Mouse (Mus musculus) heart, postnatal 4 days (tissue): ENCODE results near the gene Rftn2. TPM values are rescaled to one million over a fixed set of nuclear protein-coding genes. Genes with fewer than 3 reads are reported as not detected.
A peak's percentile ranks its signal among the peaks of the same experiment; 100 is the strongest.

Experiments used
- DNase-seq: peaks from one replicate; pipeline ENCODE4 v3.0.0; 2021
- total RNA-seq, 2 experiments: library from RNA; stranded (reverse); gene quantifications; 2 replicates each; pipeline ENCODE4 v1.2.3; 2021

Rftn2 gene
- total RNA-seq, 2 experiments from 2014 or later = 13.7 to 15.0 TPM

DNA sequence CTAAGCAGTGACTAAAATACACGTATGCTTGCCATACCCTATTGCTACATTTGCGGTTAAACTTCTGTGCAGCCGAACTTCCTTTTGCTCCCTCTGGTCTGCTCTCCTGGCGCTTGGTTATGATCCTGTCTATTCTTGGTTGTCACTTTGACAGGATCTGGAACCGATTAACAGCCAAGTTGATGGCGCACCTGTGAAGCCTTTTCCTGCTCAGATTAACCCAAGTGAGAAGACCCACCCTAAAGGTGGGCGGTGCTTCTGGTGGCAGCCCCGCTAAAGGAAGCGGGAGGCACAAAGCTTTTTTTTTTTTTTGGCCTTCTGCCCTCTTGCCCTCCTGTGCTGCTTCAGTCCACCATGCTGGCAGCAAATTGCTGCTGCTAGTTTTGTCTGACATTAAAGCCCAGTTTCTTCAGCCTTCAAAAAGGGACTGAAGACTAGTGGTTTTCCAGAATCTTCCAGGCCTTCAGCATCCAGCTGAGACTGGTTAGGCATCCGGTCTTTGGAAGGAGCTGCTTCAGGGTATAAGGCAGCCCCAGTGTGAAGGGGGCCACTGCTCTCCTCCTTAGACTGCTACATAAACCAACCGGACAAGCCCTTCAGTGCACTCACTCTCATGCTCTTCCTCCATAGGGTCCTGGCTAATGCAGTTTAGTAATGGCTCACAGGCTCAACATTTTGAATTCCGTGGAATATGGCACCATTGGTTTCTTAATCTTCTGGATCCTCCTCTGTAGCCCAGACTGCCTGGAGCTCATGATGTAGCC is 16.2 kb downstream of the Rftn2 start:
- no peak for DNase-seq

DNA sequence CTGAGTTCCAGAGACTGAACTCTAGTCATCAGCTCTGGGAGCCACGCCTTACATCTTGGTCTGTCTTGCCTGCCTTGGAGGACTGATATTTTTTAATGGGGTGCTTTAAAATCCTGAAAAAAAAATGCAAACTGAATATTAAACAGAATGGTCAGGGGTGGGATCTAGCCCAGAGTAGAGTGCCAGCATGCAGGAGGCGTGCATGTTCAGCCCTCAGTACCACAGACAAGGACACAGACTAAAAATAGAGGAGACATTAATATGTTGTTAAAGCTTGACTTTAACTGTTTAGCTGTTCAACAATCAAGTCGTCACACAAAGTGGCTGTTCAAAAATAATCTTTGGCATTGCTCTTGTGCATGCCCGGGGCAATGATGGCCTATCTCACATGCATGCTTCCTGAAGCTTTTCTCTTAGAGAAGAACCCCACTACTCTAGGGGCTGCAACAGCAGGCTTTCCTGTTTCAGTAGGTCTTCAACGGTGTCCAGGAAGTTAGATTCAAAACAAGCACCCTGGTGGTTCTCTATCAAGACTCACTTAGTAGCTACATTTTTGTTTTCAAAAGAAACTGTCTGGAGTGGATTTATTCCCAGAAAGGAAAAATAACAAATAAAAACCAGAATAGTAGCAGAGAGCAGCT is 18.0 kb downstream of the Rftn2 start:
- DNase-seq = no peak

DNA sequence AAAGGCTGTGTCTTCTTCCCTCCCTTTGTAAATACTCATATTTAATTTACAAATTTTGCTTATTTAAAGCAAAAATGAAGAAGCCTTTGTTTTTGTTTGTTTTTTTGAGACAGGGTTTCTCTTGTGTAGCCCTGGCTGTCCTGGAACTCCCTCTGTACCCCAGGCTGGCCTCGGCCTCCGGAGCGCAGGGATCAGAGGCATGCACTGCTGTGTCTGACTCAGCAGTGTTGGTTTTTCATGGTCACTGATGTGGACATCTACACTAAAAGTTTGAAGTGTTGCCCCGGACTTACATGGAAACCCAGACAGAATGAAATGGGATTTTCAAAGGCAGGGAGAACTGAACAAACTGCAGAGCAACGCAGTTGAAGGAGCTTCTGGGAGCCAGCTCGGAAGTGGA is 19.0 kb downstream of the Rftn2 start:
- no peak for DNase-seq

DNA sequence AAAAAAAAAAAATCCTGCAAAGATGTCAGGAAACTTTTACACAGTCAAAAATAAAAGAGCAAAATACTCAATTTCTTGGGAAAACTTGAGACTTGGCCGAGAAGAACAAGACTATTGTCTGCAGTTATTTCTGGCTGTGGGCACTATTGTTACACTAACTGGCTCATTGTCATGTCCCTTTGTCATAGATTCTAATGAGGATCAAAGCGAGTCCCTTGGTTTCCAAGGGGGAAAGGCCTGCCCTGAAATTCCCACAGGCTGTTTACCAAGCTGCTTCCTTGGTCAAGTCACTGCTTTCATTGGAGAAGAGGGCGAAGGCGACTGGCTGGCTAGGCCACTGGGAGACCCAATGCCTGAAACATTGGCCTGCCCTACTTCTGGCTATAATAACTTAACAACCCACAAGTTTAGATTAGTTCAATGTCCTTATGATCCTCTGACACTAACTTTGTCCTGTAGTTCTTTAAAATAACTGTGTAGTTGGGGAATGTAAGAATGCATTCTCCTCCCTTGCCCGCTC is 20.7 kb downstream of the Rftn2 start:
- no peak for DNase-seq

DNA sequence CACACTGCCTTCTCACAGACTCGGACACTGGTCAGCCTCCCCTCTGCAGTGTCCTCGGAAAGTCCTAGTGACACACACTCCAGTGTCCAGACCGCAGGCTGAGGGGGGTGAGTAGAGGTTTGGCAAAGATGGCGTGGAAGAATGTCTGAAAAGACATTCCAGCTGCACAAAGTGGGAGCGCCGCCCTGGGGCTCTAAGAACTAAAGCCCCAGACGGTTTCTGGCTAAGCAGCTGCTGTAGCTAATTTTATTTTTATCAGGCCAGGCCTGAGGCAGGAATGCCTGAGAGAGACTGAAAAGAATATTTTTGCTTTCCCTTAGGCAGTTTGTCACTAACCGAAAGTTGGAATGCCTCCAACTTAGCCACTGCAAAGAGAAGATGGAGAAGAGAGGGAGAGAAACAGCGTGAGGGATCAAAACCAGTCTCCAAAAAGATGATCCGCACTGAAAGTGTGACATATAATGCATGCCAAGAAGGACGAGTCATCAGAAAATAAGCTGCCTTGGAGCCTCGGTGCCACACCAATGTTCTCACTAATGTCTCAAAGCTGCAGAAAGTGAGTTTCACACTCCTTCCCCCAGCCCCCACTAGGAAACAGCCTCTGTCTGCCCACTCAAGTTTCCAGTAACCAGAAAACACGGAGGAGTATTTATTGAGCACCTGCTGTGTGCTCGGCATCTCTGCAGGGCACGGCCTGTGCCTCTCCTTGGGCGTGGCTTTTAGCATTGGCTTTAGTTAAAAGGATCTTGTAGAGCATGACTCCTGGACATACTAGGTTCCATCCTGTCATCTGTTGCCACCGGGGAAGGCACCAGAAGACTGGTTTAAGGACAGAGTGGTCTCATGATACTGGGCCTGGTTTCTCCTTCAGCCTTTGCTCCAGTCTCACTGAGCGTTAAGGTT is 24.5 kb downstream of the Rftn2 start:
- DNase-seq = peak; percentile 70

DNA sequence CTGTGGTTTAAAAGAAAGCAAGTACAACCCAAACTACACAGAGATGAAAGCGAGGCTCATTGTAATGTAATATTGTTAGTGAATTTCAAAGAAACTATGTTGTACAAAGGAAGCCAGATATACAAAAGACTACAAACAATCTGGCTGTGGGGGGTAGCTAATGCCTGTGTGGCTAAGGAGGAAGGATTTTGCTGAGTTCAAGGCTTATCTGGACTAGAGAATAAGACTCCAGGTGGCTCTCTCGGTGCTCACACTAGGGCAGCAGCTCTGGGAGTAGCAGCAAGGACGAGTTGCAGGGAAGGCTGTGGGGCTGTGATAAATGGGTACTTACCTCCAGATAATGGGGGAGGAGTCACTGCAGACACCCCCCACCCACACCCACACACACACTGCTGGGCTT is 27.9 kb downstream of the Rftn2 start:
- DNase-seq = no peak

DNA sequence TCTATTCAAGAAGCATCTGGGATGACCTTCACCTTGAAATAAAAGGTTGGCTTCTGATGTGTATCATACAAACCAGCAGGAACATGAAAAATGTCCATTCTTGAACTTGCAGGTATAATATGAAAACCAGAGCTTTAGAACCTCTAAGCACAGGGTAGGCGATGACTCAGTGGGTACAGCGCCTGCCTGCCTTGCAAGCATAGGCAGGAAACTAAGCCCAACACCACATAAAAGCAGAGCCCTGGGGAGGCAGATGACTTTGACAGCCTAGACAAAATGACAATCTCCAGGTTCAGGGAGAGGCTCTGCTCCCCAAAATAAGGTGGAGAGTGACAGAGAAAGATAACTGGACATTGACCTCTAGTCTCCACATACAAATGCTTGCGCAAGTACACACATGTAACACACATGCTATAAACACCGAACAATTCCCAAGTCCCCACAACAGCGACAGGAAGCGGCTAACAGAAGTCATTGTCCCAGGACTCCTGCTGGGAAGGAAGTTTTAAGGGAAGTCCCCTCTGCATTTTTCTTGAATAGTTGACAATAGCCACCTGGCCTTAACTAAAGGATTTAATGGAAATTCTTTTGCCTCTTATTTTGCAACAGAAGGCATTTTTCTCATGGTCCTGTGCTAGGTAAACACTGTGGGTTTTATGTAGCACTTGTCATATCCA is 30.1 kb downstream of the Rftn2 start:
- DNase-seq = no peak

DNA sequence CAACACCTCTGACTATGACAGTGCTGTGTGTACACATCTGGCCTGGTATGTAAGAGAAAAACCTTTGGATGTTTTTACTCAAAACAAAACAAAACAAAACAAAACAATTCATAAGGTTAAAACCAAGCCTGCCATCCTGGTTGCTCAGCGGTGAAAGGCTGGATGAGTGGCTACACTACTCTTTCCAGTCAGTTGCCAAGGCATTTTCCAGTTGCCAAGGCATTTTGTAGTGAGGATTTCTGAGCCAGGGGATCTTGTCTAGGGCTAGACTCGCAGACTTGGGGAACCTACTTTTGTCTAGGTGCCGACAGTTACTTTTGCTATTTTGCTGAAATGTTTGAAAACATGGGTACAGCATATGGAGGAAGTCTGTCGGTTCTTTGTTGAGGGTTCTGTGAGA is 31.6 kb downstream of the Rftn2 start:
- no peak for DNase-seq

DNA sequence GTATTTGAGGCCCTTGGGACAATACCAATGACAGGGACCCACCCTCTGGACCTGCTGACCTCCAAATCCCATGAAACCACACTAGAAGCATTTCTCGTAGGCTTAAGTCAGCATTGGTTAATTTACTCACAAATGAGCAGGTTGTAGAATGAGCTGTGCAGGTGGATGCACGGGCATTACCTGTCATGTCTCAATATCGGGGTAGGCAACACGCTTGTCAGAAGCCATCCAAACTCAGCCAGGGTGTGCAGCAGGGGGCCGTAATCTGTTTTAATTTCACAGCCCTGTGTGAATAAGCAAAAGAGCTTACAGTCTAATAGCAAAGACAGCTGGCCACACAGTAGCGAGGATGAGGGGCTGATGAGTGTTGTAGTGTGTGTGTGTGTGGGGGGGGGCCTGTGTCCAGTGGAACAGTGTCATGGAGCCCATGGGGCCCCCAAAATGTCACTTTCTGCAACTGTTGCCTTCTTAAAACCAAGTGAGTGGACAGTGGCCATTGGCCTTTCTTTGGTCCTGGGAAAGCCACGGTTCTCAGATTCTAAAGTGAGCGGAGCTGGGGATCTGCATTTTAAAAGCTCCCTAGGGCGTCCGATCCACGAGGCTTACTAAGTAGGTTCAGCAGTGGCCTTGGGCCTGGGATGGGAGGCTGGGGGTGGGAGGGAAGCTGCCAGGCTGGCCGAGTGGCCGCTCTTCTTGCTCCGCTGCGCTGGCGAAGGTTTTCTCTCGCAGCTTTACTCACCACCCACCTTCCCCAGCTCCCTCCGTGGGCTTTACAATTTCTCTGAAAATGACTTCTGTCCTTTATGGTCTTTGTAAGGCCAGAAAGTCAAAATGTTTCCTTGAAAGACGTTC is 32.3 kb downstream of the Rftn2 start:
- no peak for DNase-seq

DNA sequence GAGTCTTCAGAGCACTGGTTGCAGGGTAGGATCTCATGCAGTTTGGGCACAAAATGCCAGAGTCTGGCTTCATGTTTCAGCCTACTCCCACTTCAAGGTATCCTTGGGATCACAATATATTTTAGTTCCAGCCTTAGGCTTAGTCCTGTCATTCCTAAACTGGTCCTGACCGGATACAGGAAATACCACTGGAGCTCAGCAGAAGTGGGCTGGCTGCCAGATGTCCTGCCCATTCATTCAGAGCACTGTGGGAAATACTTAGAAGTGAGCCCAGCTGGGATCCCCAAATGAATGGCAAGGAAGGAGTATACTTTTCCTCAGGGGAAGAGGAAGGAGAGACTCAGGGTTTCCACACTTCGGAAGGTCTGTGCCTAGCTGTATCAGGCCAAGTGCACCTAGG is 33.3 kb downstream of the Rftn2 start:
- peak; percentile 79 for DNase-seq

DNA sequence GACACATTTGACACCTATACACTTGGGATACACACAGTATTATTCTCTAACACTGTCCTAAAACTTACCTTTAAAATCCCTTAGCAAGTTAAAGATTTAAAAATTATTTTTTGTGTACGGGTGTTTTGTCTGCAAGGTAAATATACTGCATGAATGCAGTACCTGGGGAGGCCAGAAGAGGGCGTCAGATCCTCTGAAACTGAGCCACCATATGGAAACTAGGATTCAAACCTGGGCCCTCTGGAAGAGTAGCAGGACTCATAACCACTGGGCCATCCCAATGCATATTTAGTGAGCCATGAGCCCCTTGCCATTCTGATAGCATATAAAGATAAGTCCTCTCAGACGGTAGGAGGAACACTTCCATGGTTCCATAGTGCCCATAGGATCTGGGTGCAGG is 33.8 kb downstream of the Rftn2 start:
- DNase-seq = peak; percentile 65

DNA sequence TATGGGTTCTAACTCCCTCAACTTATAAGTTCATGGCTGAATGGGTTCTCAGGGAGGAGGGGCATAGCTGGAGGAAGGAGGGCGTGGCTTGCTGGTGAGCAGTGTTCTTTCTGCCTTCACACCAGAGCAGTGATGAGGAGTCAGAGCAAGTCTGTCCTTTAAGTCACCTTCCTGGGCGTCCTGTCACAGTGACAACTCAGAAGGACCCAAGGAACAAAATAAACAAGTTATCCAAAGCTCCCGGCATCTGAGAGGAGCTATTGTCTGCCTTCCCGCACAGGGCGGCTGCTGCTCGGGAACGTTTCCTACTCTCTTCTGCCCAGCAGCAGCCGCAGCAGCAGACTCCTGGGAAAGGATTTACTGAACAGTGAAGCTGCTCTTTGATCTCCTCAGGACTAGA is 34.6 kb downstream of the Rftn2 start:
- DNase-seq = no peak

DNA sequence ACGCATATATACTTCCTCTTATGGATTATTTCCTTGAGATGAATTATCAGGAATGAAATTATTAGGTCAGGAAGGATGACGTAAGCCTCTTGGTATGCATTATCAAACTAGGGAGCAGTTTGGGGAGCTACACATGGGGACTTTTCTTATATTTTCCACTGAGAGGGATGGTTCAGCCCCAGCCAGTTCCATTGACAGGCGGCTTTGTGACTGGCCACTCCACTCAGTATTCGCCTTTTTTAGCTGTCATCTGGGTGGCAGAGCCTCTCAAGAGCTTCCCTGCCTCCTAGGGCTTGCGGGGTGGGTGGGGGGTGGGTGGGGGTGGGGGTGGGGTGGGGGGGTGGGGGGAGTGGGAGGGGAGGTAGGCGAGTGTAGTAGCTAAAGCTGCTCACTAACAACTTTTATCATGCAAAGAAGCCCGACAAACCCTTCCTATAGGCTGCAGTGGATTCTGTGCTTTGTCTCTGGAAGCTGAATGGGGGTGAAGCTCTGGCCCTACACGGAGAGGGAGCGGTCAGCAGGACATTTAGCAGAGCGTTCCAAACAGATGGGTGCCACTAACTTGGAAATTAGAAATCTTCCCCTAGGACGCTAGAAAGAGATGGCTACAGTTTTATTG is 39.9 kb downstream of the Rftn2 start:
- no peak for DNase-seq

DNA sequence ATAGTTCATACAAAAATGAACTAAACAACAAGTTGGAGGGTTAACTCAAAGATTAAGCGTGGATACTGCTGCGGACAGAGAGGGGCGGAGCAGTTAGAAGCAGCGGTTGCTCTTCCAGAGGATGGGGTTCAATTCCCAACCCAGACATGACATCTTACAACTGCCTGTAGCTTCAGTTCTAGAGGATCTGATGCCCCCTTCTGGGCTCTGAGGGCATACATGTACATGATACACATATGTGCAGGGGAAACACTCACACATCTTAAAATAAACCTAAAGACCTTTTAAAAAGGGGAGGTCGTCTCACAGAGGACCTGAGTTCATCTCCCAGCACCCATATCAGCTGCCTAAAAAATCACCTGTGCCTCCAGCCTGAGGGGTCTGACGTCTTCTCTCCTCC is 40.9 kb downstream of the Rftn2 start:
- DNase-seq = no peak

DNA sequence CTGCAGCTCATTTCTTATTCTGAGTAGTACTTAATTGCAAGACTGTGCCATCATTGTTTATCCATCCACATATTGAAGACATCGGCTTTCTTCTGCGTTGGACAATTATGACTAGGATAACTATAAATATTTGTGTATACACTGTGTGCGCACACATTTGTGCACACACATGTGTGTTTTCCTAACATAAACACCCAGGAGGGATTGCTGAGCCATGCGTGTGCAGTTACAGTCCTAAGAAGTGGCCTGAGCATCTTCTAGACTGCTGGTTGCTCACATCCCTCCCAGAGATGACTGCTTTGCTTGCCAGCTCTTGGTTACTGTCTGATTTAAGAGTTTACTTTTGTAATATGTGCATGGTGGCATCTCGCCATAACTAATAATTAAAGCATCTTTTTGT is 44.2 kb downstream of the Rftn2 start:
- DNase-seq = no peak

DNA sequence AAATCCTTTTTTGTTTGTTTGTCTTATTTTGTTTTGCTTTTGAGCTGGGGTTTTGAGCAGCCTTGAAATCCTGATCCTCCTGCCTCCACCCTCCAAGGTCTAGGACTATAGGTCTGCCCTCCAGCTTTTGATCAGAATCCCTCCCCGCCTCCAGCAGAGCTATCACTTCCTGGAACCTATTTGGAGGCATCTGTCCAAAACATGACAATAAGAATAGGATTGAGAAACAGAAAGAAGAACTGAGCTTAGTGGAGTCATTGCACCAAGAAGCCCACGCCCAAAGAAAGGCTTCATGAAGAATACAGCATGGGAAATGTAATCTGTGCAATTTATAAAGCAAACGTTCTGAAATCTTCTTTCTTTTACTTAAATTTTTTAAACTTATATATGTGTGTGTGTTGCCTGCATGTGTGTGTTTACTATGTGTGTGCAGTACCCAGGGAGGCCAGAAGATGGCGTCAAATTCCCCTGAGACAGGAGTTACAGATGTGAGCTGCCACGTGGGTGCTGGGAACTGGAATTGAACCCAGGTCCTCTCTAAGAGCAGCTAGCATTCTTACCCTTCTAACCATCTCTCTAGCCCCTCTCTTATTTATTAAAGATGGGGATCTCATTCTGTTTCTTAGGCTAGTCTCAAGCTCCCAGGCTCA is 46.5 kb downstream of the Rftn2 start:
- no peak for DNase-seq

DNA sequence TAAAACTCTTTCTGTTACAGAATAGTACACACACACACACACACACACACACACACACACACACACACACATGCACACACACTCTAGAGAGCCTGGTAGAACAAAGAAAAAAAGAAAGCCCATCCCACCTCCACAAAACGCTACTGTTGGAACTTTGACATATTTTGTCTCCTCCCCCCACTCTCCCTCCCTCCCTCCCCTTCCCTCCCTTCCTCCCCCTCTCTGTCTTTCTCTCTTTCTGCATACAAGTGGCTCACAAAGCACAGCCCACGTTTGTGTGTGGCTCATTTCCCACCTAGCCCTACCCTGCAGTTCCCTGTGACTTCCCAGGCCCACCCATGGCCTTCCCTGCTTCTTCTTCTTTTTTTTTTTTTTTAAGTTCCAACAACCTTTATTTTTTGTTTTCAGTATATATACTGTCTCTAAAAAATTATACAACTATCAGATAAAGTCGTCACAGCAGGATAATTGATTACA is 52.0 kb downstream of the Rftn2 start:
- DNase-seq = no peak

DNA sequence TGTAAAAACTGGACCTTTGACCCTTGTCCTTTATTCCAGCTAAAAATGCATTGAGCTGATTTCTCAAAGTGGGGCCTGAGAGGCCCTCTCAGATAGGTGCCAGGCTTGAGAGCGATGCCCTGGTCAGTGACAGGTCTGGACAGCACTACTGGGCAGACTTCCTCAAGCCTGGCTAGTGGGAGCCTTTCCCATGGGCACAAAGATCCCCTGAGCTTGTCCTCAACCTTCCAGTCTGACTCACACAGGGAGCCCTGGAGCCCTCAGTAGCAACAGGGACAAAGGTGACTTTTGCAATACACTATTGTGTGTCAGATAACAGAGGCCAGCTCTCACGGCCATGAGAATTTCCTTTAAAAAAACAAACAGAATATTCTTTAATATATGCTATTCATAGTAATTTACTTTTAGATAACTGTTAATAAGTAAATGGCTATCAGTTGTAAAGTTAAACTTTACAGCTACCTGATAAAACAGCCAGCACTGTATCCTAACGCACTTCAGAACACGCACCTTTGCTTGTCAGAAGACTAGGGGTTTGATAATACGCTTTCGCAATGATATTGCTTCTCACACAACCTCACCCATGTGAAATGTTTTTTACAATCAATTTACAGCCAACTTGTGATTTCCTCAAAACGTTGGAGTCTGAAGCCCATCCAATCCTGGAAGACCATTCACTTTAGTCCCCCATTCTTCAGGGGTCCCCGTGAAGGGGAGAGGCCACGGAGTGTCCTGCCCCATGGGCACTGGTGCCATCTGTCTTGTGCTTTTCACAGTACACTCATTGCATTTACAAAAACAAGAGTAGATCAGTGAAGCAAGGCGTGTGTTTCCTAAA is 52.6 kb downstream of the Rftn2 start:
- no peak for DNase-seq
